Mouse (Mus musculus): ENCODE measurements around the gene Lpar1.

Lpar1 gene

DNA sequence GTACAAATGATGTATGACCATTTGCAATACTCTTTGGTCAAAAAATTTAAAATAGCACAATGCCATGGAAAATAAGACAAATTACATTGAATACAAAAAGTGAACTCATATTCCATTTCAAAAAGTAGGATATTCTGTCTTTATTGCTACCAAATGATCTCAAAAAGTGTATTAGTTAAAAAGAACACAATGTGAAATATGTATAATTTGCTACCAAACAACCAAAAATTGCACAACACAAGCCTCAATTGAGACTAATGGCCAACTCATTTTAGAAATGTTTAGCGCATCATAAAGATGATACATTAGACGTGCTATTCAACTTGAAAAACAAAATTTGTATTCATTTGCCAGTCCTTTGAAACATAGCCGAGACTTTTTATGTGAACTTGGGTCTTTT is 104.9 kb downstream of the Lpar1 start:
- DNase-seq (ENCODE audit: low spot score) = no peak

DNA sequence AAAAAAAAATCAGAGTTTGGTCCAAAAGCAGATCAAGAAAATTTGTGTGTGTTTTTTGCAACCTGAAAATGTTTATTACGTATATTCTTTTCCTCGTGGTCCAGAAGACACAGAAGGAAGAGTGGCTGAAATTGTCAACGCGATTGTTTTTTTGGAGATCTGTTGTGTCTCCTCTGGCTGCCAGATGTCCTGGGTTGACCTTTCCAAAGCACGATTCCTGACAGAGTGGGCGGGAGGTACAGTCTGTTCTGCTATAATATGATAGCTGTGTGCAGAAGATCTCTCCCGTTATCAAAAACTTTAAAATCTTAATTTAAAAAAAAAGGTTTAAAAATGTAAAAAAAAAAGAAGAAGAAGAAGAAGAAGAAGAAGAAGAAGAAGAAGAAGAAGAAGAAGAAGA is 105.9 kb downstream of the Lpar1 start:
- DNase-seq (ENCODE audit: low spot score) = no peak

DNA sequence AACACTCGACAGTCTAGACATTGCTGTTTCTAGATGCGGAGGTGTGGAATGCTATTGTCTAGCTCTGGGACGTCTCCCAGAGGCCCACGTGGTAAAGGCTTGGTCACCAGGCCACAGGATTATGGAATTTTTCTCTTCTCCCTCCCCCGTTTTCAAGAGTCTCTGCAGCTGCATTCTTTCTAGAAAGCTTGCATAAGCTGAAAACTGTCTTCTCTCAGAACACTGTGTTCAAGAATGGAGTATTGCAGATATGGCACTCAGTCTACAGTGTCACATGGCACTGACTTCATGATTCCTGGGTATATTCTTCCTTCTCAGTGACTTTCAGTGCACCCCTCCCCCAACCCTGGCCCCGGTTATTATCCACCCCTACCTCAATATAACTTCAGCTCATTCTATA is 107.9 kb downstream of the Lpar1 start:
- DNase-seq (ENCODE audit: low spot score) = no peak

DNA sequence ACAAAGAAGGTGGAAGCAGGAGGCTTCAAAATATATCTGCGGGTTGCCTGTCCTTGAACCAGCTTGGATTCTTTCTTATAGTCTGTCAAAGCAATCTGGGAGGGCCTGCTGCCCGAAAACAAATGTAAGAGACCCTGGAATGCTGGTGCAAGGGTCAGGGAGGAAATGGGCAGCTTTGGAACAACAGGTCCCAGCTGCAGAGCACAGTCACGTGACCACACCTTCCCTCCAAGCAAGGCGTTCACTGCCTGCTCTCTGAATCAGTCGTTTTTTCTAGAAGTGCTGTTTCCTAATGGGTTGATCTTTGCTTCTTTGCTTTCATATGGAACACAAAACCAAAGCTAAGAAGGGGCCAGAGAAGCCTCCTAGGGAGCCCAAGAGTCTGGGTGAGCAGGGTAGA is 111.4 kb downstream of the Lpar1 start:
- DNase-seq (ENCODE audit: low spot score) = no peak

DNA sequence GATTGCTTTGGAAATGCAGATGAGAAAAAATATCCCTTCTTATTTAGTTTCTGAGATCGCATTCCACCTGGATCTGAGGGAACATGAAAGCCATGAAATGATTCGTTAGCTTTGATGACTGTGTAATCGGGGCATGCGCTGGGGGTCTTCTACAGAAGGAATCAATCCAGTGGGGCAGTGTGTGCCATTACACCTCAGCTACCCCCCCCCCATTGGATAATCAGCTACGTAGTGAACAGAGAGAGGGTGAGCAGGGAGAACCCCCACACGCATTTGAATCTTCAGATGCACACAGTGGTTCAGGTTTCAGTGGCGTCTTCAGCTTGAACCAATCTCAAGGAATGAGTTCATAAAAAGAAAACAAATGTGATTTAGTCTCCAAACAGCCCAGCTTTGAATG is 115.0 kb downstream of the Lpar1 start:
- no peak for DNase-seq (ENCODE audit: low spot score)

DNA sequence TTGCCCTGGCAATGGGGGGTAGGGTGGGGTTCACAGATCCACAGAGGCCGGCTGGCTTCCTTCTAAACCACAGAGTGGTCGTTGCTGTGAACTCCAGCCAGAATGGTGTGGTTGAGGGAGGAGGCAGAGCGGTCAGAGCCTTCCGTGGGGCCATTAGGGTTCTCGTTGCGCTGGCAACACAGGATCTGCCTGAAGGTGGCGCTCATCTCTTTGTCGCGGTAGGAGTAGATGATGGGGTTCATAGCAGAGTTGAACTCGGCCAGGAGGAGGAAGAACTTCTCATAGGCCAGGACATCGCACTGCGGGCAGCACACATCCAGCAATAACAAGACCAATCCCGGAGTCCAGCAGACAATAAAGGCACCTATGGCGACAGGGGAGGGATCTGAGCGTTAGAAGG is 116.4 kb downstream of the Lpar1 start:
- DNase-seq (ENCODE audit: low spot score) = no peak

DNA sequence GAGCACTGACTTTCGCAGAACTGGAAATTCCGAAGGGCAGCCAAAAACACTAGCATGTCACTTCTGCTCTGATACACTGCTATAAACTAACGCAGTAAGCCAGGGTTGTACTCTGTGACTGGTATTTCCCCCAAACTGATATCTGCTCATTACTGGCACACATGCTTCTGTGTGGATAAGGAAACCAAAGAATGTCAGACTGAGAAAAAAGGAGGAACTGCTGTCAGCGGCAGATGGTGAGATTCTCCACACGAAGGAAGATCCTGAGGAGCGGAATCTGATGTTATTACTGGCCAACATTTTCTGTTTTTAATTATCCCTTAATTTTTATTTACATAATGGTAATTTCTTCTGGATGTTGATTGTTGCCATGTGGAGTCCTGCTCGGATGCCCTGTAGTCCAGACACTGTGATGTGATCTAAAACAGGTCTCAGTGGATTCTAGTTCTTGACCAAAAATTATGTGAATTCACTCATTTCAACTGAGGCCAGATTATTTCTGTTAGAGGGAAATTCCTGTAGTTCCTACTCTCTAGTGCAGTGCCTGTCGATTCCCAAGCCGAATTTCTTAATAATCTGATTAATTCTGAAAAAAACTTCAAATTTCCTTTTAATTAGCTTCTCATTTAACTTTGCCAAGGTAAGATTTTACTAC is 130.3 kb downstream of the Lpar1 start:
- DNase-seq (ENCODE audit: low spot score) = no peak

DNA sequence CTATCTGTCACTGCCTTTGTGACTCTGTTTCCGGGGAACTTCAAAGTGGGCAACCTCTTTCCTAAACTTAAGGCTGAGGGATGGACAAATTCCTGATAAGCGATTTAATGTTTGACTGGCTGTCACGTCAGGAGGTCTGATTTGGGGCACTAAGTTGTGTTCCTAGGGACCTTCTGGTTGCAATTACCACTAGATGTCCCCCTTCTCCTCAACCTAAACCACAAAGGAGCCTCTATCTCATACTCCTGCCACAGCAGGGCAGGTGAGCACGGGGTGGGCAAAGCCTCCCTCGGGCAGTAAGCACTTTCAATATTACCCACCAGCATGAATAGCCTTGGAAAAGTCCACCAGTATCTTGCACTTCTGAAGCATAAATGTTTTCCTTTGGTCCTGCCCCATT is 134.5 kb downstream of the Lpar1 start:
- no peak for DNase-seq (ENCODE audit: low spot score)

DNA sequence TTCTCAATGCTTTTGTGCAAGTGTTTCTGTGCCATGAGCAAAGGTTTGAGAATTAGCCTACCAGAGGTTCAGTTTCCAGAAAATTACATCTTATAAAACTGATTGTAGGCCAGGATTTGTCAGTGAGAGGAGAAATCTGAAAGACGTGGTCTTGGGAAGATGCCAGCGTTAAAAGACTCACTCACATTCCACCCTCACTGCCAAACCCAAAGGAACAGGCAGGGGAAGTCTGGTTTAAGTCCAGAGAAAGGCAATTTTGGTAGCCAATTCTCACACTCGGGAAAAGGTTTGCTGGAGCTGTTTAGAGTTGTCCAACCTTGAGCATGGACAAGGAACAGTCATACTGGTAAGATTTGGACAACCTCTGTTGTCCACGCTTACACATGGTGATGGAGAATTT is 136.4 kb downstream of the Lpar1 start:
- DNase-seq (ENCODE audit: low spot score) = no peak

DNA sequence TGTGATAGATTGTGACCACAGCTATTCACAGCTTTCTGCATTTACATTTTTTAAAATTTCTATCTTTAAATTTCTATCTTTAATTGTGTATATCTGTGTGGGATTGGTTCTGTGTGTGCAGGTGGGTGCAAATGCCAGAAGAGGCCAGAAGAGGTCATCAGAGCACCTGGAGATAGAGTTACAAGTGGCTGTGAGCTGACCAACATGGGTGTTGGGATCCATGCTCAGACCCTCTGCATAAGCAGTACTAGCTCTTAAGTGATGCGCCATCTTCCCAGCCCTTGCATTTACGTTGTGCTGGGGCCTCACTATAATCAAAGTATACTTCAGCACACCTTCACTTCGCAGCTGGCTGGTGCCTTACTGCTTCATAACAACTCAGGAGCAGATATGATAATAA is 138.2 kb downstream of the Lpar1 start:
- DNase-seq (ENCODE audit: low spot score) = no peak

DNA sequence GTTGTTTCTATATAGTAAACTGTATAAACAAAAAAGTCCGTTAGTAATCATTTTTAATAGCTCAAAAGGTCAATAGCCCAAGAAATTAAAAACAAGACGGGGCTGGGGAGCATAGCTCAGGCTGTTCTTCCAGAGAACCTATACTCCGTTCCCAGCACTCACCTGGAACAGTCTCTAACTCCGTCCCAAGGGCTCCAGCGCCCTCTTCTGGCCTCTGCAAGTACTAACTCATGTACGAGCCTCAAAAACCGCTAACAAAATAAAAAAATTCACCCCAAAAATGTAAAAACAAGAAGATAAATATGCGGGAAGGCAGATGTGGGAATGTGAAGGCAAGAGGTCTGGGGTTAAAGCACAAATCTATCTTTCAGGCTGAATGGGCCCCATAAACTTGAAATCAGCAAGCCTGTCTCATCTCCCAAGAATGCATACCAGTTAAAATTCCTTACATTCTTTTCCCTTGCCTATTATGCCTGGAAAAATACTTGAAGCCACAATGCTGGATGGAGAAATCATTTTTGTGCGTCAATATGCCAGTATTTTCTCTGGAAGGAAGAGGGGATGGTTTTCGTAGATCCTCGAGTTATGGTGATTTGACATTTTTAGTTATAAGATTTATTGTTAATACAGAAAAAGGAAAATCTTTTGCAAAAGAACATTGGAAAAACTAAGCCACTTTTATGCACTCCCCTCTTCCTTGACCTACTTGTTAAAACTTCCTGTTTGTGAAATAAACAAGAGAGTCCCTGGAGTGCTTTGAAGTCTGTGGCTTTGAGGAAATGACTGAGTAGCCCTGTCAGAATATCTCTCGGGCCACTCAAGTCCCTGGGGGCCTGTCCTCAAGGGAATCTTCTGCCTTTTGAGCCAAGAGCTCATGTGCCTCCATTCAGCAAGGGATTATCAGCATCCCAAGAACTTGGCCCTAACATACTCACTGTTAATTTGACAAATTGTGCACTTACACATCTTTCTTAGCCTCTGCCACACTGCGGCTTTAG is 140.2 kb downstream of the Lpar1 start:
- no peak for DNase-seq (ENCODE audit: low spot score)

DNA sequence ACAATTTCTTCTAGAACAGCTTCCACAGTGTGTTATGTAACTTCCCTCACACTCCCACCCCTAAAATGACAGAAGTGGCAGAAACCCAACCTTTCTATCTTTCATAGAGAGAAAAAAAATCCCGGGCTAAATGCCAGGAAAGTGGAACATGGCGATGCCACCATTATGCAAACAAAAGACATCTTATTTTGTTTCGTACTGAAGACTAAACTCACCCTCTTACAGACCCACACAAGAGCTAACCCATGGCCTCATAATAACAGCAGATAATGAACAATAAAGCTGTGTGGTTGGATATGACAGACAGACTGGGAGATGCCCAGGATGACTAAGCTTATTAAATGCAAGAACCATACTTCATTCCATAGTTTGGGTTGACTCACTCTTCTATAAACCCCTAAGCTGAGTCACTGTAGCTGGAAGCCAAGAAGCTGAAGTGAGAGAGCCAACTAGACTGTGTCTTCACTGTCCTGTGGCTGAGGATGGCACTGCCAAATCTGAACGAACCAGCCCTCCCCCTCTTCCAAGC is 151.7 kb downstream of the Lpar1 start:
- DNase-seq (ENCODE audit: low spot score) = no peak

DNA sequence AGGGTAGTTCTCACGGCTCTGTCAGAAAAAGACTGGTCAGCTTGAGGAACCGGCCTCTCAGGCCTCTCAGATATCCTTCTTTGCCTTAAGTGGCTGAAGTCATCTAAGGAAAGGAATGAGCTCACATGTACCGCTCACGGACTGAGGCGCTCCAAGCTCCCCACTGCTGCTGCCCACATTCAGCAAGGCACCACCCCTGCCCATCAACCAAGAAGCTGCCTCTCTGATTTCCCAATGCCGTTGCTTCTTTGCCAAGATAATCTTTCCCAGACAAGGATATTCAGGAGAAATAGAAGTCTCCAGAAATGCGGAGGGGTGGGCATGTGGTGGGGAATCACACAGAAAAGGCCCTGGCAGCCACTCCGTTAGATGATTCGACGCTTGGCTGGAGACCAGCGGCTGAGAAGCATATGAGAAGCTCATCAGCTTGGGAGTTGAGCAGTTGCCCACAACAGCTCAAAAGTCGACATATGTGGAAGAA is 152.8 kb downstream of the Lpar1 start:
- no peak for DNase-seq (ENCODE audit: low spot score)

All from c-Kit-positive CD71-positive TER-119-positive erythroid progenitor cells, embryonic 14.5 days (primary cell).